Mouse (Mus musculus): ENCODE results near the gene Mon1a. TPM values are rescaled to one million over a fixed set of nuclear protein-coding genes. Genes with fewer than 3 reads are reported as not detected.

Gene Mon1a
- polyA plus RNA-seq, 1 experiment from 2014 or later: 3.9 TPM

GRCm38 (mm10) chr9:107927749-107928148 lies 39.8 kb downstream of the Mon1a start:
- H3K4me2 ChIP-seq: no peak overlapping the region
- 81% methylated on average over 5 of the region's 5 CpGs for WGBS (ENCODE audit: insufficient replicate concordance)
- H3K9me3 ChIP-seq (replicated peaks): no peaks in the 10 kb centered on the region
- no peak overlapping the region for H3K9ac ChIP-seq
- no peak overlapping the region for H3K27ac ChIP-seq (replicated peaks)
- no peak overlapping the region for H3K4me3 ChIP-seq (replicated peaks)
- ATAC-seq (ENCODE audit: insufficient read depth): no peak
- no peaks in the 10 kb centered on the region for H3K36me3 ChIP-seq (replicated peaks)
- no peaks in the 10 kb centered on the region; the same call in none of the 2 replicates for H3K4me1 ChIP-seq (replicated peaks)
- H3K27me3 ChIP-seq: peaks cover 38% of the 10 kb centered on the region

DNA sequence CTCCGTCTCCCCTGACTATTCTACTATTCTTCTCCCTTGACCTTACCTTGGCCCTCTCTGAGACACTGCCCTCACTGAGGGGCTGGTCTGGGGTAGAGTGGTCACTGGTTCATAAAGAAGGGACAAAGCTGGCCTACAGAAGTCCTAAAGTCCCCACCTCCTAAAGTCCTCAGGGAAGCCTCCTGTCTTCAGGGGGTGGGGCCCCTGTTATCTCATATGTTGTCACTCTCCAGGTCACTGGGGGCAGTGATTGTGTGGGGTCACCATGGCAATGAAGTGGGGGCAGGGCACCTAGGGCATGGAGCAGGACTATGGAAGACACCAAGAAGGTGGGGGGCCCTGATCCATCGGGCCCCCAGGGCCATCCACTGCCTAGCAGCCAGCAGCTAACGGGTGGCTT lies 40.2 kb downstream of the Mon1a start, which contains the start of gene Actl11:
Gene Actl11, plus strand, starts transcription at position 301 of the 400 bp plus-strand sequence.
- no peaks in the 10 kb centered on the region for H3K9me3 ChIP-seq (replicated peaks)
- H3K4me3 ChIP-seq (replicated peaks): no peak within 1 kb of the TSS
- 67% methylated on average over 3 of the region's 3 CpGs for WGBS (ENCODE audit: insufficient replicate concordance)
- H3K4me2 ChIP-seq: no peak within 1 kb of the TSS
- no peaks in the 10 kb centered on the region for H3K36me3 ChIP-seq (replicated peaks)
- H3K4me1 ChIP-seq (replicated peaks): no peaks in the 10 kb centered on the region; the same call in none of the 2 replicates
- peaks cover 42% of the 10 kb centered on the region for H3K27me3 ChIP-seq
- H3K9ac ChIP-seq: no peak within 1 kb of the TSS
- H3K27ac ChIP-seq (replicated peaks): no peak within 1 kb of the TSS
- no peak for ATAC-seq (ENCODE audit: insufficient read depth)

DNA sequence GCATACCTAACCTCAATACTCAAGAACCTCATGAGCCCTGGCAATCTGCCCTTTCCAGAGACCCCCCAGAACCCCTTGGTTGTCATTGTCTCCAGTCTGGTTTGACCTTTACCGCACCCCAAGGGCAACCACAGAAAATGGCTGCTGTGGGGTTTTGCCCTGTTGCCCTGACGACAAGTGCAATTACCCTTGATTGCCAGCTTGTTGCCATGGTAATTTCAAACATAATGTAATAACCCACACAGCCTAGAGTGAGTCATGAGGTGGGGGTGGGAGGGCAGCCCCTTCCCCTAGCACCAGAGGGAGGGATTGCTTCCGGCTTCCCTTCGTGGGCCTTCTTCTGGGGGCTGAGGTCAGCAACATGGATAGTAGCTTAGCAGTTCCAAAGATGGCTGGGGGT lies 44.3 kb downstream of the Mon1a start:
- H3K27ac ChIP-seq (replicated peaks): no peak overlapping the region
- peaks cover 66% of the 10 kb centered on the region for H3K27me3 ChIP-seq
- H3K4me2 ChIP-seq: no peak overlapping the region
- WGBS (ENCODE audit: insufficient replicate concordance): 69% methylated on average over 4 of the region's 4 CpGs
- H3K4me1 ChIP-seq (replicated peaks): peaks cover 9% of the 10 kb centered on the region
- H3K4me3 ChIP-seq (replicated peaks): no peak overlapping the region
- H3K9me3 ChIP-seq (replicated peaks): no peaks in the 10 kb centered on the region
- H3K36me3 ChIP-seq (replicated peaks): no peaks in the 10 kb centered on the region
- no peak overlapping the region for H3K9ac ChIP-seq
- ATAC-seq (ENCODE audit: insufficient read depth): no peak

DNA sequence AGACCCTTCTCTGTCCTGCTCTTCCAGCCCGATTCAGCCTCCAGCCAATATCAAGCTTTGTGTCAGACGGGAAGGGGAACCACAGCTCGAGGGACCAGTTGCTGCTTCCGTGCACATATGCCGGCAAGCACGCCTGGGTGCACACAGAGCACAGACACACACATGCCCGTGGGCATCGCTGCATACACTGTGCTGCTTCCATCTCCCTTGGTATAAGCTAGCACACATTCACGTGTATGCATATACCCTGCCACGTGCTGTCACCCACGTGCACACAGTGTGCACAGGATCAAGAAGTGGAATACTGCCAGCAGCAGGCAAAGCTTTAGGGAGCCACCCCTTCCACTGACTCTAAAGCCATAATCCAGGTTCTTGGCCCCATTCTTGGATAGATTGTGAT lies 46.2 kb downstream of the Mon1a start:
- 64% methylated on average over 11 of the region's 11 CpGs for WGBS (ENCODE audit: insufficient replicate concordance)
- Histone ChIP-seq H3K27me3 (peaks cover 86% of the 10 kb centered on the region), H3K4me2 (no peak overlapping the region), H3K36me3 (replicated peaks) (no peaks in the 10 kb centered on the region), H3K9ac (no peak overlapping the region), H3K4me1 (replicated peaks) (peaks cover 9% of the 10 kb centered on the region), H3K9me3 (replicated peaks) (no peaks in the 10 kb centered on the region), H3K4me3 (replicated peaks) (no peak overlapping the region), H3K27ac (replicated peaks) (no peak overlapping the region)
- ATAC-seq (ENCODE audit: insufficient read depth): no peak

- no peak within 1 kb of the TSS for H3K27ac ChIP-seq (replicated peaks)
- no peak for ATAC-seq (ENCODE audit: insufficient read depth)
- H3K4me3 ChIP-seq (replicated peaks): peak within 1 kb of the TSS; percentile 36
- H3K4me1 ChIP-seq (replicated peaks): peaks cover 9% of the 10 kb centered on the region
- H3K4me2 ChIP-seq: peak within 1 kb of the TSS; percentile 65
- 44% methylated on average over 3 of the region's 3 CpGs for WGBS (ENCODE audit: insufficient replicate concordance)
- no peaks in the 10 kb centered on the region for H3K9me3 ChIP-seq (replicated peaks)
- H3K27me3 ChIP-seq: peaks cover 87% of the 10 kb centered on the region
- no peak within 1 kb of the TSS for H3K9ac ChIP-seq
- no peaks in the 10 kb centered on the region for H3K36me3 ChIP-seq (replicated peaks)
Observed at GRCm38 (mm10) chr9:107935374-107935773, 47.4 kb downstream of the Mon1a start, which contains the start of gene Camkv. Gene Camkv (plus strand): TSS chr9:107935674.

GRCm38 (mm10) chr9:107935790-107936214 lies 47.9 kb downstream of the Mon1a start:
- Histone ChIP-seq H3K27me3 (peaks cover 90% of the 10 kb centered on the region), H3K9me3 (replicated peaks) (no peaks in the 10 kb centered on the region), H3K4me3 (replicated peaks) (peak overlapping the region; percentile 36), H3K36me3 (replicated peaks) (no peaks in the 10 kb centered on the region), H3K4me1 (replicated peaks) (peaks cover 9% of the 10 kb centered on the region), H3K27ac (replicated peaks) (no peak overlapping the region), H3K4me2 (peak overlapping the region; percentile 65), H3K9ac (no peak overlapping the region)
- ATAC-seq (ENCODE audit: insufficient read depth): no peak
- WGBS (ENCODE audit: insufficient replicate concordance): under 1% methylated on average over 41 of the region's 41 CpGs

DNA sequence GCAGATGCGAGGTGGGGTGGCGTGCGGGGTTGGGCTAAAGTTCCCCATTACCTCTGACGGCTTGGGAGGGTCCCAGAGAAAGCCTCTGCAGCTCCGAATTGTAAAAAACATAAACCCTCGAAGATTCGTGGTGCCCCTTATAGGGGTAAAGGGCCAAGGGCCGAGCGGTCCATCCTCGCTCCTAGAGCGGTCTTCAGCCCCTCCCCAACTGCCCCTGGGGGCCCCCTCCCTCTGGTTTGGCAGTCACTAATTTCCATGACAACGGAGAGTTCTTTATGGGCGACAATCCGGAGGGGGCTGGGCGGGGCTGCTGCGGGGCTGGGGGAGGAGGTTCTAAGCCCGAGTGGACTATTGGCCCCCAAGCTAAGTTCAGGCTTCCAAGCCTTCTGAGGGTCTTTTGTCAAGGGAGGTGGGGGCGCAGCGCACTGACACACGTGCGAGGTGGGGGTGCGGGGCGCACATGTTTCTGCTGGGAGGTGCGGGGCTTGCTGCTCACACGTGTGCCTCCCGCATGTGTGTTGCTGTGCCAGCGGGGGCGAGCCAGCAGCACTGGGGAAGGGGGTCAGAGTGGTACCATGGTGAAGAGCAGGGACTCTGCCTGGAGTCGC lies 48.4 kb downstream of the Mon1a start:
- no peak for ATAC-seq (ENCODE audit: insufficient read depth)
- no peaks in the 10 kb centered on the region for H3K36me3 ChIP-seq (replicated peaks)
- H3K4me3 ChIP-seq (replicated peaks): peak overlapping the region; percentile 36
- H3K4me2 ChIP-seq: peak overlapping the region; percentile 65
- no peak overlapping the region for H3K27ac ChIP-seq (replicated peaks)
- H3K9me3 ChIP-seq (replicated peaks): no peaks in the 10 kb centered on the region
- no peak overlapping the region for H3K9ac ChIP-seq
- H3K27me3 ChIP-seq: peaks cover 94% of the 10 kb centered on the region
- WGBS (ENCODE audit: insufficient replicate concordance): 5% methylated on average over 29 of the region's 29 CpGs
- H3K4me1 ChIP-seq (replicated peaks): peaks cover 9% of the 10 kb centered on the region

- ATAC-seq (ENCODE audit: insufficient read depth): no peak
- no peaks in the 10 kb centered on the region for H3K36me3 ChIP-seq (replicated peaks)
- H3K4me3 ChIP-seq (replicated peaks): no peak overlapping the region
- H3K4me2 ChIP-seq: no peak overlapping the region
- H3K9me3 ChIP-seq (replicated peaks): no peaks in the 10 kb centered on the region
- peaks cover 9% of the 10 kb centered on the region for H3K4me1 ChIP-seq (replicated peaks)
- peaks cover 91% of the 10 kb centered on the region for H3K27me3 ChIP-seq
- H3K9ac ChIP-seq: no peak overlapping the region
- 22% methylated on average over 3 of the region's 3 CpGs for WGBS (ENCODE audit: insufficient replicate concordance)
- H3K27ac ChIP-seq (replicated peaks): no peak overlapping the region
Observed at GRCm38 (mm10) chr9:107936831-107937230, 48.9 kb downstream of the Mon1a start.

DNA sequence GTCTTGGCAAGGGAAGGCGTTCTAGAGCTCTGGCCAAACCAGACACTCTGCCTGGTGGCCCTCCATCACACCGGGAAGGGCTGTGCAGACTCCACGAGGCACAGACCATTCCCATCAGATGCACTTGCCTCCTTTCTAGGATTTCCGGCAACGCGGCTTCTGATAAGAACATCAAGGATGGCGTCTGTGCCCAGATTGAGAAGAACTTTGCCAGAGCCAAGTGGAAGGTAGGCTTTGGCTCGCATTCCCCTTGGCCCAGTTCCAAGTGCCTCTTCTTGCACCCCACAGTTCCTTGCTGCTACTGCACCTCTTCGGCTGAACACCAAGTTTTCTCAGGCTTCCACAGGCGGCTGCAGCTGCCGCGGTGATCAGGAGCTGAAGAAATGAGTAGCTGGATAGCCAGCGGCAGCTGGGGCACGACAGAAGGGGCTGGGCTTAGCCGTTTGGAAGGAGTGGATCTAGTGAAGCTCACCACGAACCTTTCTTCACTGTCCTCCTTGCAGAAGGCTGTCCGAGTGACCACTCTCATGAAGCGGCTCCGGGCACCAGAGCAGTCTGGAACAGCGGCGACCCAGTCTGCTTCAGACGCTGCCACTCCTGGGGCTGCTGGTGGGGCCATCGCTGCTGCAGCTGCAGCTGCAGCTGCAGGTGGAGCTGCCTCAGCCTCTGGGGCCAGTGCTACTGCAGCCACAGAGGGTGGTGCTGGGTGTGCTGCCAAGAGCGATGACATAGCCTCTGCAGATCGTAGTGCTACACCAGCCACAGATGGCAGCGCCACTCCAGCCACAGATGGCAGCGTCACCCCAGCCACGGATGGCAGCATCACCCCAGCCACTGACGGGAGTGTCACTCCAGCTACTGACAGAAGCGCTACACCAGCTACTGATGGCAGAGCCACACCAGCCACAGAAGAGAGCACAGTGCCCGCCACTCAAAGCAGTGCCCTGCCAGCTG lies 59.6 kb downstream of the Mon1a start:
- WGBS (ENCODE audit: insufficient replicate concordance): 78% methylated on average over 31 of the region's 31 CpGs
- ATAC-seq (ENCODE audit: insufficient read depth): no peak
- Histone ChIP-seq H3K9me3 (replicated peaks) (no peaks in the 10 kb centered on the region), H3K36me3 (replicated peaks) (no peaks in the 10 kb centered on the region), H3K4me2 (no peak overlapping the region), H3K4me1 (replicated peaks) (peaks cover 26% of the 10 kb centered on the region), H3K27ac (replicated peaks) (no peak overlapping the region), H3K4me3 (replicated peaks) (no peak overlapping the region), H3K9ac (no peak overlapping the region), H3K27me3 (peaks cover 7% of the 10 kb centered on the region; the same call in 1 of the 2 replicates)

- 68% methylated on average over 13 of the region's 13 CpGs for WGBS (ENCODE audit: insufficient replicate concordance)
Observed at GRCm38 (mm10) chr9:107949184-107949921, 61.4 kb downstream of the Mon1a start.

DNA sequence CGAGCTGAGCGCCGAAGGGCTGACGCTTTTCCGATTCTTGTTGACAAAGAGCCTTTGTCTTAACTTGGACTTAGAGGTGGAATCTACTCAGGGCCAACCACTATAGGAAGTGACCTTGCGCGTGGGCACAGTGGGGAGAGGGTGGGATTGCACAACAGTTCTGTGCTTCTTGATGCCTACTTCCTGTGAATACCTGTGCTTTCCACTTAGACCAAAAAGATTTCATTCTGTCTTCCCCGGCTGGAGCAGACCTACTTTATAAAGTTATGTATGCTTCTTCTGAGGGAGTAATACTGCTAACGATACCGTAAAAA lies 61.9 kb downstream of the Mon1a start, which contains the start of gene Traip:
Gene Traip, plus strand, starts transcription at position 215 of the 314 bp plus-strand sequence.
- H3K4me2 ChIP-seq: peak within 1 kb of the TSS; percentile 86
- peaks cover 31% of the 10 kb centered on the region for H3K4me1 ChIP-seq (replicated peaks)
- ATAC-seq (ENCODE audit: insufficient read depth): no peak
- no peaks in the 10 kb centered on the region for H3K36me3 ChIP-seq (replicated peaks)
- WGBS (ENCODE audit: insufficient replicate concordance): 78% methylated on average over 10 of the region's 10 CpGs
- peak within 1 kb of the TSS; percentile 71 for H3K9ac ChIP-seq
- H3K27ac ChIP-seq (replicated peaks): peak within 1 kb of the TSS; percentile 74
- H3K27me3 ChIP-seq: peaks cover 4% of the 10 kb centered on the region; the same call in 1 of the 2 replicates
- H3K4me3 ChIP-seq (replicated peaks): peak within 1 kb of the TSS; percentile 88
- H3K9me3 ChIP-seq (replicated peaks): no peaks in the 10 kb centered on the region

More at GRCm38 (mm10) chr9:107949184-107949921, 61.4 kb downstream of the Mon1a start:
- no peaks in the 10 kb centered on the region for H3K36me3 ChIP-seq (replicated peaks)
- H3K27ac ChIP-seq (replicated peaks): no peak overlapping the region
- H3K27me3 ChIP-seq: peaks cover 4% of the 10 kb centered on the region; the same call in 1 of the 2 replicates
- H3K9me3 ChIP-seq (replicated peaks): no peaks in the 10 kb centered on the region
- no peak overlapping the region for H3K4me3 ChIP-seq (replicated peaks)
- H3K9ac ChIP-seq: no peak overlapping the region
- peaks cover 31% of the 10 kb centered on the region for H3K4me1 ChIP-seq (replicated peaks)
- H3K4me2 ChIP-seq: no peak overlapping the region
- ATAC-seq (ENCODE audit: insufficient read depth): no peak
